Mouse (Mus musculus) cerebellum, postnatal 14 days (tissue): ENCODE data around the gene Stap2.

ENCODE experiments used
- DNase-seq, 2 experiments: peaks; one replicate each; pipeline ENCODE4 v3.0.0; 2021; ENCODE audit warnings: mixed read lengths in 2 of 2

The Stap2 gene

DNA sequence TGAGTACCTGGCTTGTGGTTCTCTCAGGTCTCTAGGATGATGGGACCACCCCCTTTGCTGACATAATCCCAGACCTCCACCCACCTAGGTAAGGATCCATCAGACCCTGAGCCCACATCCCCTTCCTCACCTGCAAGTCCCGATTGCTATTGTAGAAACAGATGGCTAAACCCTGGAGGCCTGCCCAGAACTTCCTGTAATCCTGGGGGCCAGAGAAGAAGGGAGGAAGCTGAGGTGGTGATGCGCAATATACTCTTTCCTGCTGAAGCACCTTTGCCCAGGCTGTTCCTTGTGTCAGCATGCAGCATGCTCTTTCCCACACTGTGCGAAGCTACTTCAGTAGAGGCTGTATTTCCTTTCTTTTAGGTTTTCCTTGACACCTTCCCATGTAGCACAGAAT lies 2.4 kb downstream of the Stap2 start:
- DNase-seq, result peak in 1 of 2 experiments; percentile 60

DNA sequence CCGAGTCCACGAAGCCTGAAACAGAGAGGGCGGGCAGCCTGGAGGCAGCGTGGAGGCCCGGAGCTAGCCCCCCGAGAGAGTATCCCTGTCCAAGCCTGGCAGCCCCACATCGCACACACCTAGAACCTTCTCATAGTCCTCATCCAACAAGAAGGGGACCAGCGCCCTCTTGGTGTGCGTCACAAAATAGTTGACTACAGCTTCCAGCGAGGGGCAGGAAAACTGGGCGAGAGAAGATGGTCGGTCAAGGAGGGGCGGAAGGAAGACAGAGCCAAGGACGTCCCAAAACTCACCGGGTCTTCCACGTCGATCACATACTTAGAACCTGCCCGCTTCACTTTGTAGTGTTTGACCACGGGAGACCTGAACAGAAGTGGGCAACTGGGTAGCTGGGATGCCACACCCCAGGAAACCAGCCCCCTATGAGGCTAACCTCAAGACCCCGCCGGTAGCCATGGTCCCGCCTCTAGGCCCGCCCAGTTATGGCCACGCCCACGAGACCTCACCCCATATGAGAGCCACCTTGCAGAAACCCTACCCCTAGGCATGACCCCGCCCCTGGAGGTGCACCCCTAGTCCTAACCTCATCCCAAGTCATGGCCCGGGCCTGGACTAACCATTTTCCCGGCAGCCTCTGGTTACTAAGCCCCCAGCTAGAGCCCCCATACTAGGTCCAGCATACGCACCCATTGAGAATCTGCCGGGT lies 5.4 kb downstream of the Stap2 start:
- no peak for DNase-seq

DNA sequence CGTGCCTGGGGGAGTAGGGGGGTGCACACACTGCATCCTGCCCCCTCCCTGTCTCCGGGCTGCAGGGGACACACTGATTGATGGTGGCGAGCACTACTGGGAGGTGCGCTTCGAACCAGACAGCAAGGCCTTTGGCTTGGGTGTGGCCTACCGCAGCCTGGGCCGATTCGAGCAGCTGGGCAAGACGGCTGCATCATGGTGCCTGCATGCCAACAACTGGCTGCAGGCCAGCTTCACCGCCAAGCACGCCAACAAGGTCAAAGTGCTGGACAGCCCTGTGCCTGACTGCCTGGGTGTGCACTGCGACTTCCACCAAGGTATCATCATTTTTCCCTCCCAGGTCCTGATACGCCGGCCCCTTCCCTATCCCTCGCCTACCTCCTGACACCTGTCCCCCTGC lies 9.4 kb downstream of the Stap2 start:
- no peak for DNase-seq

DNA sequence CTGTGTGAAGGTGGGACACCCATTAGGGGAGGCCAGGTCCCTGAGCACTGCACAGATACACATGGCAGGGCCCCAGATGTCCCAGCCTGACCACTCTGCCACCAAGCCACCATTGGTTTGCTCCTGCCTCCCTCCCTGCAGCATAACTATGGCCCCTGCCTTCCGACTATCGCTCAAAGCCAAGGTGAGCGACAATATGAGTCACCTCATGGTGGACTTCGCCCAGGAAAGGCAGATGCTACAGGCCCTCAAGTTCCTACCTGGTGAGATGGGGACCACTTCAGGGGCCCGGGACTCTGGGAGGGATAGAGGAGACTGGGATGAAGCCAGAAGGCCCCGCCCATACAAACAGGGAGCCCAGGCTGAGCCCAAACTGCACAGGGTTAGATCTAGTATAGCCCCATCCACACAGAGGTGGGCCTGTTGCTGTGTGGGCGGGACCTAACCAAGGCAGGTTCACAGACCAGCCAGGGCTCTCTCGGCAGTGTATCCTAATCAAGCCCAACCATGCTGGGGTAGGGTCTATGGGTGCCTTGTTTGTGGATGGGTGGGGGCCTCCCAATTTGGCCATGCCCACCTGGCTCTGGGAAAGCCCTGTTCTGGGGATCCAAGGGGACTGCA lies 15.0 kb downstream of the Stap2 start:
- DNase-seq, result no peak

DNA sequence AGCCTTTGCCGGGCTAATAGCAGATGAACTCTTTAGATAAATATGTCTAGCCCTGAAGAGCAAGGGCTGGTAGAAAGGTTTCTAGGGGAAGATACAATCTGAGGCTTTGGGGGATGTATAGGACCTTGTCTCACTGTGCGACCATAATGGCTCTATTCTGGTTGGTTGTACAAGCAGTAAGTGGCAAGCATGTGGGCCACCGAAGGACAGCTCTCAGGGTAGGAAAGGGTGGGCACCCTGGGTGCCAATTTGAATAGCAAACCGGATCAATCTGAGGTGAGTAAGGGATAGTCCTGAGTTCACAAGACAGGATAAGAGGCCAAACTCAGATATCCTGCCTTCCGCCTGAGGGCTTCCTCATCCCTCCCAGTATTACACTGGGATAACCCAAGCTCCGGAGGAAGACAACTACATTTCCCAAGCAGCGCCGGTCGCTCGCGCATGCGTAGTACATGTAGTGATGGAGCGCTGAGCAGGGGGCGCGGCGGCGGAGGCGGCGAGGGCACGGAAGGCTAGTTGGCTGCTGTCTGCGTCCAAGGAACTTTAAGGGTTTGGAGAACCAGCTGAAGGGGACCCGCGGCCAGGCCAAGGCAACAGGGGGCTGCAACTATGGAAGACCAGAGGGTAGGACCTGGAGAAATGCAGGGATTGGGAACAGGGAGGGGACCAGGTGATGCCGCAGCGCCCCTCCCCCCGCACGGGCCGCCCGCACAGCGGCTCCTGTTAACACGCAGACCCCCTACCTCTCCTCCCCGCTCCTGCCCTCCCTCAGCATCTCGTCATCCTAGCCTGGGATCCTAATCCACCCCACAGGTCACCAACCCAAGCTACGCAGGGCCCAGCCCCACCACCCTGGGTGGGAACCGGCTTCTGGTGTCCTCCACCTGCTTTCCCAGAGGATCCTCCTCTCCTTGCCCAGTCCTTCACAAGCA lies 19.1 kb downstream of the Stap2 start, which contains the start of gene Fsd1:
Fsd1 (plus strand) TSS at position 480 of the 932 bp plus-strand sequence.
- DNase-seq, result peak; percentile 91

DNA sequence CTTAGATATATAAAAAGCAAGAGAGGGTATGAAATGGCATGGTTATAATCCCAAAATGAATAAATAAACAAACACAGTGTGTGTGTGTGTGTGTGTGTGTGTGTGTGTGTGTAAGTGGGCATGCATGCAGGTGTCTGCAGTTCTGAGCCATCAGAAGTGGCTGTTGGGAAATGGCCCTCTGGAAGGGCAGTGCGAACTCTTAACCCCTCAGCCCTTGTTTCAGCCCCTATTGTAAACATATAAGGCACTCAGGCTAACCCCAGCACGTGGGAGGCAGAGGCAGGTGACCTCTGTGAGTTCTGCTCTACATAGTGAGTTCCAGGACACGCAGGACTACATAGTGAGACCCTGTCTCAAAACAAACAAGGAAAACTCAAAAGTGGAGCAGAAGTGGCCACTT lies 28.1 kb downstream of the Stap2 start:
- DNase-seq, result no peak

DNA sequence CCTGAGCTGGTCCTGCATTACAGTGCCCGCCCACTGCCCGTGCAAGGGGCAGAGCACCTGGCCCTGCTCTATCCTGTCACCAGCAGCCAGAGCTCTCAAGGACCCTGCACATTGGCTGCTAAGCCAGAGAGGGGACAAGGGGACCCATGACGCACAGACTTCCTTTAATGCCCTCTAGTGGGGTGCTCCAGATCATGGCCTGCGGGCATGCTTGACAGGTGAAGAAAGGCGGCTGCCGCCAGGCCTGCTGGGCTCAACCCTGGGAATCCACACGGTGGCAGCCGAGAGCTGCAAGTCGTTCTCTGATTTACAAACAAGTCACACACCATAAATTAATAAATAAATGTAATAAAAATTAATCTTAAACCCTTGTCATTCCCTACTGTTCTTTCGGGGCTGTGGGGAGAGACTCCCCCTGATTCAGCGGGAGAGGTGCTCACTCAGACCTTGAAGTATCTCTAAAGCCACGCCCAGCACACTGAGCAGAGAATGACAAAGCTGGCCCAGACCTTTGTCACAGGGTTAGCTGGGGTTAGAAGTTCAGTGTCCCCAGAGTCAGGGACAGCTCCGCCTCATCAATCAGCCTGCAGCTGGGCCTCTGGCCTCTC lies 29.0 kb downstream of the Stap2 start:
- DNase-seq, result peak; percentile 91 to 94

DNA sequence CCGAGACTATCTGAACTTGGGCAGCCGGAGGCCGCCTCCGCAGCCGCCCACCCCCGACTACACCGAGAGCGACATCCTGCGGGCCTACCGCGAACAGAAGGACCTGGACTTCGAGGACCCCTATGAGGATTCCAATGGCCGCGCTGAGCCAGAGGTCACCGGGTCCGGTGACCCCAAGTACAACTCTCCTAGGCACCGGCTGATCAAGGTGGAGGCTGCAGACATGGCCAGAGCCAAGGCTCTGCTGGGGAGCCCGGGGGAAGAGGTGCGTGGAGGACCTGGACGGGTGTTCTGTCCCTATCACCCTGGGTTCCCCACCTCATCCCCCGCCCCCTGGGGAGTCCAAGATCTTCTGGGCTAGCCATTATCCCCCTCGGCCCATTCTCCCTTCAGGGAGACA lies 33.9 kb downstream of the Stap2 start:
- DNase-seq, result peak; percentile 30 to 46

DNA sequence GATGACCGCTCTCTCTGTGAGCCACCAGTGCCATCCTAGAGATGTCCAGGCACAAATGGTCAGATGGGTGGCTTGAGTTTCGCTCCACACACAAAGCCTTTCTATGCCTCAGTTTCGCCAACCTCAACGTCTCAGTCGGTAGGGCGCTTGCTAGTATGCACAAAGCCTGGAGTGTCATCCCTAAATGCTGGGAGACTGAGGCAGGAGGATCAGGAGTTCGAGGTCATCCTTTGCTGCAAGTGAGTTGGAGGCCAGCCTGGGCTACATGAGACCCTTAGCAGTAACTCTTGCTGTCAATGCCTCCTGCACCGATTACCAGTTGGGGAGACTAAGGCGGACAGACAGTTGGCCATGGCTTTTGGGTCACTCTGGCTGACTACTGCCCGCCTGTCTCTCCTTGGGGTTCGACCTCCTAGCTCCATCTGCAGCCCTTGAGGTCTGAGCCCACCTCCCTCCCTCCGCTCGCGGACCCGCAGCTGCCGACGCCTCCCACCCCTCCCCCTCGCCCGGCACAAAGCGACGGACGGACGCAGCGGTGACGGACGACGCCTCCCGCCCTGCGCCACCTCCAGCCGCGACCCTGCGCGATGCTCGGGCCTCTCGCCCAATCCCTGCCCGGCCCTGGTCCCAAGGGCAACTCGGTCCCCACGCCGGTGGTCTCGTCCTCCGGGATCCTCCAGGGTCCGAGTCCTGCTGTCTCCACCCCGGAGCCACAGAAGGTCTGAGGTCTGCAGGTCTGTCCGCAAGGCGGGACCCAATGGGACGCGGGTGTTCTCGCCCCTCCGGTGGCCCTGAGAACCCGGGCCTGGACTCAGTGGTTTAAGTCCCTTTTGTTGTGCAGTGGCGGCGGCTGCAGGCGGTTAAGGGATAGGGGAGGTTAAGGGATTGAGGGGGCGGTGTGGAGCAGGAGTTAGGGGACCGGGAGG lies 35.2 kb downstream of the Stap2 start, which contains the start of gene Shd:
Shd (plus strand) TSS at position 502 of the 926 bp plus-strand sequence.
- peak; percentile 79 to 84 for DNase-seq

DNA sequence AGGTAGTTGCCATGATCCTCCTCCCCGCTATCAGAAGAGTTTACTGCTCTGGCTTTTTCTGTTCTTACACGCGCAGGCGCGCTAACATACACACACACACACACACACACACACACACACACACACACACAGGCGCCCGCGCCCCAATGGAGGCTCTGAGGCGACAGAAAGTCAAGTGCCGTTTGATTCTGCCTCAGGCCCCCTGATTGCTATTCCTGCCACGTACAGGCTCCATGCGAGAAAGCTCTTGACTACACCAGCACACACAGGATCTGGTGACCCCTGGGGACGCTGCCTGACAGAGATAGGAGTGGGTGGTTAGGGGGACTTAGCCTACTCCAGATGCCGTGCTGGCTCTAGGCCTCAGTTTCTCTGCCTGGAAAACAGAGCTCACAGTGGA lies 35.8 kb downstream of the Stap2 start:
- DNase-seq, result peak; percentile 61 to 80

DNA sequence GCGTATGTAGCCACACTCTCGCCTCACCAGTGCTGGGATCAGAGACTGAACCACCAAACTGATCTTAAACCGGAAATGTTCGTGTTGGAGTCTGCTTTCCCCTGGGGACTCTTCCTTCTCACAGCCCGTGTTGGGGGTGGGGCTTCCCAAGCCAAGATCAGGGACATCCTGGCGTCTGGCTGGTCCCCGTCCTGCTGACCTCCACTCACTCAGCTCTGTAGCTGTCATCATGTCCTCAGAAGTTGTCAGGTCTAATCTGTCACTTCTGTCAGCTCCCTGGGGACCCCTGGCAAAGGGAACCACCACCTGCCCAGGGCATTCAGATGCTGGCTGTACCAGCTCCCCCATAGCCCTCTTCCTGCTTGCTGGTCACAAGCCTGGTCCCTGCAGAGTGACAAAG lies 37.2 kb downstream of the Stap2 start:
- DNase-seq, result peak; percentile 49 to 64

DNA sequence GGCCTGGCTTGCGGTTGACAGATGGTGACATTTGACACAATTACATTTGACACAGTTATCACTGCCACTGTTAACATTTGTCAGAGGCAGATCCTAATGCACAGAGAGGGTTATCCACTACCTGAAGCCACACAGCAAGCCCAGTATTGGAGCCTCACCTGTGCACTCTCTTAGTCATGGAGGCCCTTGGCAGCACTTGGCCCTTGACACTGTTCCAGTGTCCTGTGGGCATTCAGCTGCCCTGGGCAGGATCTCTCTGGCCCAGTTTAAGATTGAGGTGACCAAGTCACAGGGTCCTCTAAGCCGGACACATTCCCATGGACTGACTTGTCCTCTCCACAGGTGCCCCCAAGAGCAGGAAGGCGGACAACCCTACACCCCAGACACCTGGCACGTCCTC lies 38.2 kb downstream of the Stap2 start:
- peak in 1 of 2 experiments; percentile 43 for DNase-seq

DNA sequence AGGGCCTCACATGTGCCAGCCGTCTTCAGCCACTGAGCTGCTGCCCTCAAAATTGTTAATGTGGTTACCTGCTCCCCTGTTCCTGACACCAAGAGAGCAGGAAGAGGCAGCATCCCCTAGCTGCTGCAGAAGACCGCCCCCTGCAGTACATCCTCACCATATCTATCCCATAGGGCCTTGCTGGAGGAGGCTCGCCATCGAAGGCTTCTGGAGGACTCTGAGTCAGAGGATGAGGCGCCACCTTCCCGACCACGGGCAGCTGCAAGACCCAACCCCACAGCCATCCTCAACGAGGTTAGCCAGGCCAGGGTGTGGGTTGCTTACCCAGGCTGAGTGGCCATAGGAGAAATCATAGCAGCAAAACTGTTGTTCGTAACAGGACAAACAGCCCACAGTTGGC lies 40.4 kb downstream of the Stap2 start:
- DNase-seq, result peak in 1 of 2 experiments; percentile 15

DNA sequence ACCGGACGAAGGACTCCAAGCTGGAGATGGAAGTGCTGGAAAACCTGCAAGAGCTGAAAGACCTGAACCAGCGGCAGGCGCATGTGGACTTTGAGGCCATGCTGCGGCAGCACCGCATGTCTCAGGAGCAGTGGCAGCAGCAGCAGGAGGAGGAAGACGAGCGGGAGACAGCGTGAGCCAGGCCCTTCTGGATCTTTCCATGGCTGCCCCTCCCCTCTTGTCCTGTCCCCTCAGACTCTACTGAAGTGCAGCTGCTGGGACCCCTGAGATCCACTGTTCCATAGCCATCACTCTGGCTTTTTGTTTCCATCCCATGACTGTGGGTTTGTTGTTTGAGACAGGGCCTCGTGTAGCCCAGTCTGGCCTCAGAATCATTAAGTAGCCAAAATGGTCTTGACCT lies 40.9 kb downstream of the Stap2 start:
- no peak for DNase-seq

DNA sequence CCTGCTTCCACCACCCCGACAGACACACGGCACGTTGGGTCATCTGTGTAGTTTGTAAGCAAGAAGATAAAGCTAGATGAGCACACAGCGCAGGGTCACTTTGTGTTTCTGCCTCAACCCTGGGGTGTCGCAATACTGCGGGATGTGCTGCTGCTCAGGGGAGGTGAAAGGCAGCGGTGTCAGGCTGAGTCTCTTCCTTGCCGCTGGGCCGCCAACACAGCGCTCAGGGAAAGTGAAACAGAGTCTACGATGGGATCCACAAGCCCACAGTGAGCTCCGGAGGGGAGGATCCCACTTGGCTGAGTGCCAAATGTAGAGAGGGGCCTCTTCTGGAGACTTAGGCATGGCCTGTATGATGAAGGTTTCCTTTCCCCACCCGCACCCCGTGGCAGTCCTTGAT lies 42.2 kb downstream of the Stap2 start:
- peak in 1 of 2 experiments; percentile 11 for DNase-seq

DNA sequence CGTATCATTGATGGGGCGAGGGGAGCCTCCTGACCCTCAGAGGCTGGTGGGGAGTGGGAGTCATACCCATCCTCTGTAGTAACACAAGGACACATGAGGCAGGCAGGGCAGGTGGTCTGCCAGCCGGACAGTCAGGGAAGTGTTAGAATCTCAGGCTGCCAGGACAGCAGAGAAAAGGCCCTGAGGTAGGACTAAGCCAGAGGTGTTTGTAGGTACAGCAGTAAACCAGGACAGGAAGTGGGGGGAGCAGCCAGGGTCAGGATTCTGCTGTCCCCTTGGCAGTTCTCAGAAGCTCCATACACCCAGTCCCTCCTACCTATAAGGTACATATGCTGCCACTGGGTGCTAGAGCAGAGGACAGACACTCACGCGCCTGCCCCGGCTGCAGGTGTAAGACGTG lies 43.8 kb downstream of the Stap2 start:
- no peak for DNase-seq

DNA sequence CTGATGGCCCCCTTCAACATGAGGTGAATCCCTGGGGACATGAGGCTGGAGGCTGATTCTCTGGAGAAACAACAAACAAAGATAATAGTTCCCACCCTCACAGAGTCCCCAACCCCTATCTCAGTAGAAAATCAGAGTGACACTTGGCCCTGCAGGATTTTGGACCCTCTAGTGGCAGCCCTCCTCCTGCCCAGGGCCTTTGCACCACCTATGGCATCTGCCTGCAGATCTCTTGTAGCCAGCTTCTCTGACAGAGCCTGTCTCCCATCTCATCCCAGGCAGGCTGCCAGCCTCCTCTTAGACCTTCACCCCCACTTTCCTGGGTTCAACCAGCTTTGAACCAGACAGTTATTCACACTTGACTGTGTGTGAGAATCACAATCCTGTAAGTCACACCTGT lies 44.6 kb downstream of the Stap2 start:
- DNase-seq, result peak in 1 of 2 experiments; percentile 17

DNA sequence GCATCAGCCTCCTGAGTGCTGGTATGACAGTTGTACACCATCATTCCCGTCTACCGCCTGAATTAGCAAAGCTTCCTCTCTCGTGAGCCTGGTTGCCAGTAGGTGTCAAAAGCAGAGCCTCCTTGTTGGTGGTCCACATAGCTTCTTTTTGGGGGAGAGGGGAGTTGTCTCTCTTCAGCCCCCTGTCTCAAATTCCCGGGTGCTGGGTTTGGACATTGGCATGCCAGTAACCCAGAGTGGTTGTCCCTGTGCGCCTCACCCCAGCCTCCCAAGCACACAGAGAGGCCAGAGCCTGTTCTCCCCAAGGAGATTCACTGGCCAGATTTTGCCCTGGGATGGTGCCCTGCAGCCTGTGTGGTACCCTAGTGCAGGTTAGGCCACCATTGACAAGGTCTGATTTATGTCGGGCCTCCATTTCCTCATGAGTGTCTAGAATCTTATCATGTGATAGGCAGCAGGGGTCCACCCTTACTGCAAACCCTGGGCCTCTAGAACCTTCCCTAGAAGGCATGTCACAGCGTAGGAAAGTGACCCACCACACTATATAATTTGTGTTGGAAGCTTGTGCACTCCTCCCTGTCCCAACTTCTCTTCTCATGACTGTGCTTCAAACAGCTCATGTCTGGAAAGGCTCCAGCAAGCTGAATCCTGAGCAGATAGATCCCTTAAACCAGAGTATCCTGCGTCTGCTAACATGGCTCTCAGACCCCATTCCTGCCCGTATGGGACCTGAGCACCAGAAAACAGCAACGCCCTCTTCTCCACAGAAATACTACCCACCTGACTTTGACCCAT lies 45.2 kb downstream of the Stap2 start:
- DNase-seq, result peak in 1 of 2 experiments; percentile 17

DNA sequence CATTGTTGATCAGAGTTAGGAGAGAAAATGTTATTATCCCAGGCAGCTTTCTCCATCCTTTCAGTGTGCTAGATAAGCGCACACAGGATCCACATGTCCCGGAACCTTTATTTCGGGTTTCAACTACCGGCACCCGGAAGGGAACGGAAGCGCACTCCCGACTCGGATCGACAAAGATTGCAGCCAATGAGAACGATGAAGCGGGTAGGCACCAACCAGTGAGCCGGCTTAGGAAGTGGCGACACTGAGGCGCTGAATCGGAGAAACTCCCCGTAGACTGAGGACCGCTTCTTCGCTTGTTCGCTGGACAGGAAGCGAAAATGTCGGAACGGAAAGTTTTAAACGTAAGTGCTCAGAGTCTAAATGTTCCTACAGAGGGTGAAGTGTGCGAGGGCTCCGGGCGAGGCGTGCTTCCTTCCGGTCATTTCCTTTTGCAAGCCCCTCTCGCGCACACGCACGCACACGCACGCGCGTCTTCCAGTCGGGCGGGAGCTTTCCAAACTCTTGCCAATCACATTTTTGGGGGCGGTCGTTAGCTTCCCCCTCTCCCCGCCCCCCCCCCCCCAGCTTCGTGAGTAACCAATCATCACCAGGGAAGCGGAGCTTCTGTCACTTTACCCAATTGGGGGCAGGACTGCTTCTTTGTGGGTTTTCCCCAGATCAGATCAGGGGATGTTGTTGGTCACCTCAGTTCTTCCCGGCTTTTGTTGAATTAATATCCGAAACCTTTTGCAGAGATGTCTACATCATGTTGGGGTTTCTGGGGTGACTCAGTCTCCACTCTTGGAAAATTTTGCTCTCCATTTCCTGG lies 46.3 kb downstream of the Stap2 start, which contains the start of gene Yju2:
Yju2 (plus strand) TSS at position 182 of the 811 bp plus-strand sequence.
- DNase-seq, result peak; percentile 94 to 96

DNA sequence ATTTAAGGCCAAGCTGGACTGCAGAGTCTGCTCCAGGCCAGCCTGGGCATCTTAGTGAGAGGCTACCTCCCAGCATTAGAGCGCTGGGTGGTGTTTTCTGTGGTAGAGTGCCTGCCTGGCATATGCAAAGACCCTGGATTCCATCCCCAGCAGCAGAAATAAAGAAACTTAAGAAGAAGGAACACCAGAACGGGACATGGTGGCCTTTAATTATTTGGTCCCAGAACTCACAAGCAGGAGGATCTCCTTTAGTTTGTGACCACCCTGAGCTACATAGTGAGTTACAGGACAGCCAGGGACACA lies 46.8 kb downstream of the Stap2 start:
- DNase-seq, result no peak
